In the genomic region with DNA sequence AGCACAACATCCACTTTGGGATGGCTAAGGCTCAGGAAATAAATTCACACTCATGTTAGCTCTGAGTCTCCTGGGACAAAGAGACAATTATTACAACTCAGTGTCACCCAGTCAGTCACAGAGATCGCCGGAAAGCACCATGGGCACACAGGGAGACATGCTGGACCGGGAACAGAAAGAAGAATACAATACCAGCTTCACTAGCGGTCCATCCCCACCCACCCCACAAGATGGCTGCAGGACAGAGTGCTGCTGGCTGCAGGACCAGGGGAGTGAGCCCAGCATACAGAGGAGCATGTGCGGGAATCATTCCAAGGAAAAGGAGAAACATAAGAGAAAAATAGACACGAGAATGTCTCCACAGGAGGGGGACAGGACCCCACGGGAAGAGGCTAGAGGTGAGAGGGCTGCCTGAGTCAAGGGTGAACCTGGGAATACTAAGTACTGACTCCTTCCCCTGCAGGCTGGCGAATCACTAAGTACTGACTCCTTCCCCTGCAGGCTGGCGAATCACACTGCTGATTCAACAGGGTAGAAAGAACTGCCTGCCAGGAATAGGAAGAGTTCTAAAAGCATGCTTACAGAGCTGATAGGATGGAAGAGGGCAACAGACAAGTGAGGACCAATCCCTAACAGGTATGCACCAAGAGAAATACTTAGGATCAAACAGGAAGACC, we compare ENCODE assay signal across 17 mouse cellular contexts.
DNase-seq lines count a peak whose midpoint lies in the region; ATAC-seq lines count a peak whose summit lies in the region.
"Had no signal": no experiment of that assay in that cellular context is flagged by ENCODE, and none has a peak within 500 bp of the region (broad histone marks: within the 10 kb centered on the region; RNA-seq: fewer than 3 reads in every experiment).

No protein-coding gene starts in this region.

- peak; percentile 54 for ATAC-seq in hindbrain, embryonic 15.5 days (ENCODE audit: low FRiP score, low read depth)
- no peak for ATAC-seq in hindbrain, embryonic 12.5 days (ENCODE audit: low FRiP score)
- ATAC-seq: liver, embryonic 12.5 days had no signal

- no peaks in the 10 kb centered on the region for H3K27me3 ChIP-seq in hindbrain, embryonic 15.5 days
- no peaks in the 10 kb centered on the region for H3K27me3 ChIP-seq in hindbrain, embryonic 12.5 days
- H3K27me3 ChIP-seq: liver, embryonic 12.5 days; lung, embryonic 15.5 days had no signal

- no peak overlapping the region for H3K4me3 ChIP-seq in hindbrain, embryonic 15.5 days
- H3K4me3 ChIP-seq in hindbrain, embryonic 12.5 days = no peak overlapping the region
- H3K4me3 ChIP-seq: erythroblast, embryonic 14.5 days; limb, embryonic 10.5 days; liver, embryonic 12.5 days; lung, embryonic 15.5 days had no signal

- H3K9ac ChIP-seq in hindbrain, embryonic 15.5 days = no peak overlapping the region
- no peak overlapping the region for H3K9ac ChIP-seq in hindbrain, embryonic 12.5 days
- H3K9ac ChIP-seq: liver, embryonic 12.5 days; lung, embryonic 15.5 days had no signal

- peaks cover 6% of the 10 kb centered on the region; the same call in 1 of the 2 replicates for H3K4me1 ChIP-seq in hindbrain, embryonic 15.5 days (replicated peaks)
- peaks cover 5% of the 10 kb centered on the region; the same call in 1 of the 2 replicates for H3K4me1 ChIP-seq in hindbrain, embryonic 12.5 days
- H3K4me1 ChIP-seq: limb, embryonic 10.5 days; liver, embryonic 12.5 days had no signal

- DNase-seq in cerebellum, postnatal 25 days = peak; percentile 18 to 39
- DNase-seq in cerebellum, adult 8-10 months = no peak
- DNase-seq in right cerebral cortex, adult 18-20 months = peak; percentile 43
- no peak for DNase-seq in right cerebral cortex, postnatal 25 days
- DNase-seq in gastrocnemius, adult 8-10 months (ENCODE audit: low spot score in 2 of 2) = no peak
- DNase-seq in adipocyte (ENCODE audit: low spot score) = no peak
- DNase-seq: adrenal gland, postnatal 10 days; gastrocnemius, postnatal 10 days; heart, postnatal 10 days; thymus, postnatal 25 days had no signal

- 41% methylated on average over 9 of the region's 9 CpGs for WGBS in hindbrain, embryonic 15.5 days
- 56% methylated on average over 9 of the region's 9 CpGs for WGBS in hindbrain, embryonic 12.5 days

- peak overlapping the region; percentile 5; the same call in 1 of the 2 replicates for H3K4me2 ChIP-seq in hindbrain, embryonic 15.5 days
- H3K4me2 ChIP-seq in hindbrain, embryonic 12.5 days (replicated peaks) = no peak overlapping the region
- H3K4me2 ChIP-seq: liver, embryonic 12.5 days; lung, embryonic 15.5 days had no signal

- H3K9me3 ChIP-seq in hindbrain, embryonic 15.5 days = no peaks in the 10 kb centered on the region
- no peaks in the 10 kb centered on the region for H3K9me3 ChIP-seq in hindbrain, embryonic 12.5 days (replicated peaks)
- H3K9me3 ChIP-seq: limb, embryonic 10.5 days; liver, embryonic 12.5 days; lung, embryonic 15.5 days had no signal

- H3K27ac ChIP-seq in hindbrain, embryonic 15.5 days (replicated peaks) = 0 out of 2 replicates have a peak overlapping the region, but pooled peaks have one; percentile 32
- no peak overlapping the region for H3K27ac ChIP-seq in hindbrain, embryonic 12.5 days
- H3K27ac ChIP-seq: kidney, postnatal 0 days; limb, embryonic 10.5 days; liver, embryonic 12.5 days; lung, embryonic 15.5 days had no signal

- H3K36me3 ChIP-seq in hindbrain, embryonic 15.5 days = no peaks in the 10 kb centered on the region
- H3K36me3 ChIP-seq in hindbrain, embryonic 12.5 days = no peaks in the 10 kb centered on the region
- H3K36me3 ChIP-seq: liver, embryonic 12.5 days; lung, embryonic 15.5 days had no signal

Comparison
In these comparisons a context has a peak if more than half of its experiments do, and no peak if none do; other contexts are left out.
1. DNase-seq: peak in cerebellum, postnatal 25 days (2 of 2) and right cerebral cortex, adult 18-20 months (single experiment); none in cerebellum, adult 8-10 months (single experiment), right cerebral cortex, postnatal 25 days (single experiment), gastrocnemius, adult 8-10 months (0 of 2) and adipocyte (single experiment).